Comparison of ENCODE assay signal across 29 mouse cellular contexts in genomic region chr16:52292440-52293048, GRCm38 (mm10).
DNase-seq lines count a peak whose midpoint lies in the region; ATAC-seq lines count a peak whose summit lies in the region.
"Had no signal": no experiment of that assay in that cellular context is flagged by ENCODE, and none has a peak within 500 bp of the region (broad histone marks: within the 10 kb centered on the region; RNA-seq: fewer than 3 reads in every experiment).

No protein-coding gene starts in this region.

- DNase-seq in 3134 (ENCODE audit: extremely low read depth, insufficient read length, low spot score) (peak; percentile 60), A20 (ENCODE audit: low read depth, low spot score) (peak; percentile 42)
- peak; percentile 81 for DNase-seq in Muller cell, postnatal 12 days (ENCODE audit: inconsistent ontology term)
- DNase-seq in fibroblast of lung, adult 2 months (ENCODE audit: low read depth), result peak; percentile 8
- no peak for DNase-seq in right cerebral cortex, postnatal 25 days
- DNase-seq in cerebellum, postnatal 36 days, result no peak
- DNase-seq in right cerebral cortex, postnatal 14 days, result no peak
- DNase-seq: adrenal gland, adult 8-10 months; cerebellum, adult 8-10 months; cerebellum, postnatal 25 days; embryo, embryonic 11 days; forebrain, postnatal 0 days; heart, adult 2 months; heart, postnatal 10 days; kidney, adult 18-20 months; kidney, postnatal 10 days; liver, embryonic 13.5 days; lung, adult 18-20 months; midbrain, embryonic 14.5 days; right cerebral cortex, postnatal 4 days; thymus, postnatal 4 days had no signal

- H3K9ac ChIP-seq in forebrain, embryonic 15.5 days (replicated peaks), result no peak overlapping the region
- H3K9ac ChIP-seq: embryonic facial prominence, embryonic 12.5 days; forebrain, postnatal 0 days; heart, embryonic 13.5 days; hindbrain, embryonic 14.5 days; limb, embryonic 15.5 days; liver, embryonic 13.5 days had no signal

- H3K36me3 ChIP-seq in forebrain, embryonic 15.5 days, result no peaks in the 10 kb centered on the region
- H3K36me3 ChIP-seq: limb, embryonic 10.5 days; liver, embryonic 13.5 days had no signal

- H3K27me3 ChIP-seq in forebrain, embryonic 15.5 days, result no peaks in the 10 kb centered on the region
- H3K27me3 ChIP-seq: embryonic facial prominence, embryonic 12.5 days; heart, embryonic 13.5 days; limb, embryonic 15.5 days; liver, embryonic 13.5 days had no signal

- no peaks in the 10 kb centered on the region for H3K9me3 ChIP-seq in forebrain, embryonic 15.5 days
- H3K9me3 ChIP-seq: embryonic facial prominence, embryonic 12.5 days; heart, embryonic 13.5 days; limb, embryonic 10.5 days; limb, embryonic 15.5 days; liver, embryonic 13.5 days had no signal

- H3K4me3 ChIP-seq in forebrain, embryonic 15.5 days, result no peak overlapping the region
- H3K4me3 ChIP-seq: embryonic facial prominence, embryonic 12.5 days; heart, adult 2 months; heart, embryonic 13.5 days; layer of hippocampus, adult 2 months; limb, embryonic 10.5 days; limb, embryonic 15.5 days; liver, embryonic 13.5 days had no signal

- no peak overlapping the region for H3K27ac ChIP-seq in forebrain, embryonic 15.5 days (replicated peaks)
- H3K27ac ChIP-seq: embryonic facial prominence, embryonic 12.5 days; heart, adult 2 months; heart, embryonic 13.5 days; hindbrain, embryonic 14.5 days; layer of hippocampus, adult 2 months; limb, embryonic 10.5 days; limb, embryonic 15.5 days; liver, embryonic 13.5 days had no signal

- H3K4me1 ChIP-seq in forebrain, embryonic 15.5 days, result no peaks in the 10 kb centered on the region
- H3K4me1 ChIP-seq: embryonic facial prominence, embryonic 12.5 days; limb, embryonic 10.5 days; limb, embryonic 15.5 days; liver, embryonic 13.5 days had no signal

- ATAC-seq in forebrain, embryonic 15.5 days (replicated peaks), result no peak
- ATAC-seq: forebrain, postnatal 0 days; lung, postnatal 0 days had no signal

- H3K4me2 ChIP-seq in forebrain, embryonic 15.5 days (replicated peaks), result no peak overlapping the region
- H3K4me2 ChIP-seq: embryonic facial prominence, embryonic 12.5 days; heart, embryonic 13.5 days; hindbrain, embryonic 14.5 days; limb, embryonic 15.5 days; liver, embryonic 13.5 days had no signal

- WGBS in forebrain, embryonic 15.5 days, result 81% methylated on average over 3 of the region's 3 CpGs

Comparison
In these comparisons a context has a peak if more than half of its experiments do, and no peak if none do; other contexts are left out.
1. DNase-seq: peak in 3134 (single experiment), A20 (single experiment), Muller cell, postnatal 12 days (single experiment) and fibroblast of lung, adult 2 months (single experiment); none in right cerebral cortex, postnatal 25 days (single experiment), cerebellum, postnatal 36 days (0 of 2) and right cerebral cortex, postnatal 14 days (single experiment).